Mouse (Mus musculus): ENCODE results near the gene Rhod. TPM values are rescaled to one million over a fixed set of nuclear protein-coding genes. Genes with fewer than 3 reads are reported as not detected.

Rhod gene
- polyA plus RNA-seq, 1 experiment from 2014 or later: 14.3 TPM

Other genes starting within 250 kb of the Rhod start
- 3.3 and 3.4 TPM in 2 replicates for gene Tbc1d10c, start 248.1 kb downstream of the Rhod start, polyA plus RNA-seq (2014; fragmentation: Nextera tagmentation; extraction: Ambion mirVana)
- 773 and 809 TPM in 2 replicates for gene Ppp1ca, start 247.4 kb downstream of the Rhod start, polyA plus RNA-seq (2014; fragmentation: Nextera tagmentation; extraction: Ambion mirVana)
- 35.7 and 38.8 TPM in 2 replicates for gene Rad9a, start 237.8 kb downstream of the Rhod start, polyA plus RNA-seq (2014; fragmentation: Nextera tagmentation; extraction: Ambion mirVana)
- gene Clcf1, start 225.2 kb downstream of the Rhod start, polyA plus RNA-seq (2014; fragmentation: Nextera tagmentation; extraction: Ambion mirVana): 1.9 and 2.4 TPM in 2 replicates
- not detected in 2 replicates for gene AC109138.7, start 225.1 kb downstream of the Rhod start, polyA plus RNA-seq (2014; fragmentation: Nextera tagmentation; extraction: Ambion mirVana)
- 22.1 and 24.9 TPM in 2 replicates for gene Pold4, start 207.5 kb downstream of the Rhod start, polyA plus RNA-seq (2014; fragmentation: Nextera tagmentation; extraction: Ambion mirVana)
- 3.2 and 3.3 TPM in 2 replicates for gene Ssh3, start 170.3 kb downstream of the Rhod start, polyA plus RNA-seq (2014; fragmentation: Nextera tagmentation; extraction: Ambion mirVana)
- 2.9 and 3.2 TPM in 2 replicates for gene Ankrd13d, start 156.3 kb downstream of the Rhod start, polyA plus RNA-seq (2014; fragmentation: Nextera tagmentation; extraction: Ambion mirVana)
- 22.1 and 23.1 TPM in 2 replicates for gene Grk2, start 133.2 kb downstream of the Rhod start, polyA plus RNA-seq (2014; fragmentation: Nextera tagmentation; extraction: Ambion mirVana)
- gene Kdm2a, start 41.1 kb downstream of the Rhod start, polyA plus RNA-seq (2014; fragmentation: Nextera tagmentation; extraction: Ambion mirVana): 39.8 and 40.2 TPM in 2 replicates
- gene Syt12, start 38.0 kb upstream of the Rhod start, polyA plus RNA-seq (2014; fragmentation: Nextera tagmentation; extraction: Ambion mirVana): 0.26 and 0.27 TPM in 2 replicates
- 0.14 TPM in 1 of 2 replicates, not detected in the other for gene 2010003K11Rik, start 59.2 kb upstream of the Rhod start, polyA plus RNA-seq (2014; fragmentation: Nextera tagmentation; extraction: Ambion mirVana)
- 18.6 and 21.0 TPM in 2 replicates for gene Pcx, start 71.0 kb upstream of the Rhod start, polyA plus RNA-seq (2014; fragmentation: Nextera tagmentation; extraction: Ambion mirVana)
- gene Lrfn4, start 176.2 kb upstream of the Rhod start, polyA plus RNA-seq (2014; fragmentation: Nextera tagmentation; extraction: Ambion mirVana): 2.2 and 3.3 TPM in 2 replicates
- 52.5 and 52.9 TPM in 2 replicates for gene Rce1, start 186.2 kb upstream of the Rhod start, polyA plus RNA-seq (2014; fragmentation: Nextera tagmentation; extraction: Ambion mirVana)